Mouse (Mus musculus) heart, adult 11 months (tissue): ENCODE measurements at regions not wholly inside any gene's neighbourhood (a gene's known extent, or its start where the extent isn't known, plus 50 kb on each side); places are given as distances from the start of the nearest gene placed in this dataset.

Source experiments
- DNase-seq: peaks from one replicate; pipeline ENCODE4 v3.0.0; 2022

DNA sequence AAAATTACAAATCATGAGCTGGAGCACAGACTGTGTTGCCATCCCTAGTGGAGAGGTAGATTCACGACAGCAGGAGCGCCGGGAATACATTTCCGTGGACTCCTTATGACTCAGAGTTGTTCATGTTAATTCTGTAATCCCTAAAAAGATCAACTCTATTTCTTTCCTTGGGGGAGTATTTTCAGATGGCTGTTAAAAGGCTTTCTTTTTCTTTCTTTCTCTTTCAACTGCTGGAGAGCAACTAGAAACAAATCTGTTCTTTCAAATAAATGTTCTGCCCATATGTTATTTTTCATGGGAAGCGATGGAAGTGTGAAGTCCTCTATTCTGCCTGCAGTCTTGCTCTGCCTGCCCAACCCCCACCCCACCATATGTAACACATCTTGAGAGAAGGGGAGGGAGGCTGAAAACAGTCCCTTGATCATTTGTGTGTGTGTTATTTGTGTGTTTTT lies 401.4 kb upstream of the Dcn start:
- peak; percentile 23 for DNase-seq

DNA sequence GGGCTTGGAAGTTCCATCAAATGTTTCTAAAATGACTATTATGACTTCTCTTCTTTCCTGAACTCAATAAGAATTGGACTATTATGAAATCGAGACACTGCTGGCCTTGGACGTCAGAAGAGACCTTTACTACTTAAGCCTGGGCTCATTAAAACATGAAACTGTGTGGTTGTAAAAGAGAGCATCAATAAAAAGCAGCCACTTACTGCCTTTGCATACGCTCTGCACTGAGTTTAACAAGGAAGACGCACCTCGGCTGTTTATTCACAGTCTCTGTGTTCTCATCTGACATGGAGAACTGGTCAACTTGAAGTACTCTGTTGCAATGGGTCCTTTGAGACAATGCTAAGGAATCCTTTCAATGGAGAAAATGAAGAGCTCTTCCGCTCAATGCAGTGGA lies 399.8 kb upstream of the Dcn start:
- DNase-seq: no peak

DNA sequence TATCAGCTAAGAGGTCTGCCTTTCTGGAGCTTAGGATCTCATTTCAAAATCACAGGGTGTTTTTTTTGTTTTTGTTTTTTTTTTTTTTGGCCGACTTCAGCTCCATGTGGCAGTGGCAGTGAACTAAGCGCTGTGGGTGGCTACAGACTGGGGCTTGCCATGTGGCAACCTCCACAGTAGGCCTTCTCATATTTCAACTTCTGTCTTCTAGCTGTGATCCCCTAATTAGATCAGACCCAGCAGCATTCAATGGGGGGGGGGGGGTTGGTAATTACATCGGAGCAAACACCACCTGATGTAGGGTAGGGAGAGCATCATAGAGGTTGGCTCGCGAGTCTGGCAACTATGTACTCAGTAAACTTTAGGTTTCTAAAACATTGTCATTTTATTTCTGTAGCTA lies 392.1 kb upstream of the Dcn start:
- DNase-seq: peak; percentile 34

DNA sequence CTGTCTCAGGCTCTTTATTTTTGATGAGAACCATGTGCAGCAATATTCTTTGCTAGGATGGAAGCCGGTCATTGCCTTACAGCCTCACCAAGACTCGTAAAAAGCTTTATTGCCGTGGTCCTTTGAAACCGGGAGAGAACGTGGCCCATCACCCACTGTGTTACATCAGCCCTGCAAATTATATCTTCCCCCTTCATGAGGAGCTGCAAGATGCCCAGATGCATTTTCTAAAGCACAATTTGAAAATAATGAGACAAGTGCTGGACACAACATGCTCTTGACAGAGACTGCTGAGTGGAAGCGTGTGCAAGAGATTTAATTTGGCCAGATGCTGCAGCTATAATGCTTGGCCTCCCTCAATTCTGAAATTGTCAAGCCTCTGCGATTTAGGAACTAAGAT lies 389.2 kb upstream of the Dcn start:
- peak; percentile 53 for DNase-seq

DNA sequence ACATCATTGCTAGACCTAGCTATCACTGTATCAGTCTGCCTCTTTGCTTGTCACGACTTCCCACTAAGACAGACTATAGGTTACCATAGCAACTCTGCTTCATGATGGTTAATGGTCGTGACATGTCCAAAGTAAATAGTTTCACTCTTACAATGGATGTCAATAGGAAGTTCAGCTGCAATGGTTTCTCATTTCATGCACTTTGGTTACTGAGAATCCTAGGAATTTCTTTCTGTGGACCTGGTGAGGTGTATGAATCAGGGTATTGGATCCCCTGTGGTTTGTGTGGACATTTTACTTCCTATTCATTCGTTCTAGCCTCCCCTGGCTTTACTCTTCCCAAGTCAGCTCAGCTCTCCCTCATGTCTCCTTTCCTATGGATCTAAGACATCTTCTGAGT lies 385.5 kb upstream of the Dcn start:
- no peak for DNase-seq

DNA sequence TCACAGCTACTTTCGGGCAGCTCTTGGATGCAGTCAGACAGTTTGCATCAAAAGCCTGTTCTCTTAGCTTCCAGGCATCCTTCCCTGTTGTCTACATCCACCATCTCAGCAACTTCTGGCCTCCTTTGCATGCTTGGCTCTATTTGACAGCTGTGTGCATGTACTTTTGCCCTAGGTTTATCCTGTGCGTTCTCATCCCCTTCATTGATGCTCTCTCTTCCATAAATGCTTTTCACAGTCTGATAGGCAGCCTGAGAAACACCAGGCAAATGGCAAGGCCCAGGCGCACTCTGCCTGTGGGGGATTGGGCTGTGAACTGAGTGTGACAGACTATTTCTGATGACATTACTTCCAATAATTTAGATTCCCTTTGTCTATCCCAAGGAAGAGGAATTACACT lies 364.9 kb upstream of the Dcn start:
- no peak for DNase-seq

DNA sequence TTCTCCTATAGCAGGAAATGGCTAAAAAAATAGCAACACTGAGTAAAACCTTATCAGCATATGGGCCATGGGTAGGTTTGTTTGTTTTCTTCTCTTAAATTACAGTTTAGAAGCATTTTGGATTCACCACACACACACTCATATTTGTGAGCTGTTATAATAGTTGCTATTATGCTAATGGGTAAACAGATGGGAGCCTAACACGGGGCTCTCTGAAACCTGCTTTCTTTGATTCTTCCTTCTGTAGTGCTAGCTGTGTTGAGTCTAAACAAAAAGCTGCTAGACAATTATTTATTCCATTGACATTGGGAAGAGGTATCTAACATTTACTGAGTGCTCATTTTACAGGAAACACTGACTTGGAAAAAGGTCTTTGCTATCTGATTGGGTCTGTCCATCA lies 356.7 kb upstream of the Dcn start:
- no peak for DNase-seq

DNA sequence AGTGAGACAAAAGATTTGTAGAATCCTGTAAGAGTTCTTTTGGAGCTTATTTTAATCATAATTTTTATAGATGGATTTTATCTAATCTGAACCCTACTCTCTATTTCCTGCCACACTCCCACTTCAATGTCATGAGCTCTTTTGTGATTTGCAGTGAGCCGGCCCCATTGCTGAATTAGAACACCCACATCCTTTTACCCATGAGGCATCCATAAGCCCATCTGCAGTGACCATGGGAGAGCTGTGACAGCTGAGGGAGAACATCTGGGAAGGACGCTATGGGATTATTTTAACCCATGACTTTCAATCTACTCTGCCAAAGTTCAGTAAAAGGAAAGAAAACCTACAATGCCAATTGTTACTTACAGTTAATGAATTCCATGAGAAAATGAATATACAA lies 337.8 kb upstream of the Dcn start:
- peak; percentile 93 for DNase-seq

DNA sequence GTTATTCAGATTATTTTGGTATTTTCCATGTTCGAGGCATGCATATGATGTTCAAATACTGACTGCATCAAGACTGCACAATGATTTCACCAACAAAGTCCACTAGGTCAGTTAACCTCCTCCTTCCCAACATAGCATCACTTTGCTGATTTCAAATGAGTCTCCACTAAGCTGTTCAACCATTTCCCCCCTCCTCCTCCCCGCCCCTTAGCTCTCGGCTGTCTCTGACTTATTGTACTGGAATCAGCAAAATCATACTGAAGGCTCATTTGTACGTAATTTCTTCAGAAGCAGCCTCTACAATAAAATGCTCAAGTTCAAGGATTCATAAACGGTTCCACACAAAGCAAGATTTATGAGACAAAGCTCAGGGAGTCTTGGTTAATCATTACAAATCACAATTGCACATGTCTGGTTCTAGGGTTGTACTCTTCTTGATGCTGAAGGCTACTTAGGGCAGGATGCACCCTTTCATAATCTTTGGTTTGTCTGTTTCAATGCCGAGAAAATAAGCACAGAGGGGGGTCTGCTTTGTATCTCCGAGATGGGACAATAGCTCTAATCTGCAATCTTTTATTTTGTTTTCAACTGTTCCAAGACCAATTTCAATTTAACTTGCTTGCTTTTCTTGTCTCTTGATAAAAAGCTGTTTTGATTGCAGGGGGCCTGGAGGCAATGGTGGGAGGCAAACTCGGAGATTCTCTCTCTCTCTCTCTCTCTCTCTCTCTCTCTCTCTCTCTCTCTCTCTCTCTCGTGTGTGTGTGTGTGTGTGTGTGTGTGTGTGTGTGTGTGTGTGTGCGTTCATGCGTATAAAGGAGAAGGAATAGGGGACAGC lies 320.6 kb upstream of the Dcn start:
- DNase-seq: no peak

DNA sequence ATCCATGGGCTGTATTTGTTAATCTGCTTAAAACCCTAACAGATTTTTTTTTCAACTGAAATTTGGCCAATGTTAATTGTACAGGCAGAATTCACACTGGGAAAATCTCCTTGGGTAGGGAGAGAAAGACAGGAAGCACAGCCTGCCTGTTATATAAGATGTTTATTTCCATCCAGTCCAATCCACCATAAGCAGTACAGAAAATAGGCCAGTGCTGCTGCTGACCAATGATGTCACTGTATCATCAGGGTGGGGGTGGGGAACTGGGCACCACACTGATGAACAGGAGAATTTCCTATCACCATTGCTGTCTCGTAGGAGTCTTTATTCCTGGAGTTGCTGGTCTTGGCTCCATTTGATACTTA lies 320.0 kb upstream of the Dcn start:
- DNase-seq: no peak

DNA sequence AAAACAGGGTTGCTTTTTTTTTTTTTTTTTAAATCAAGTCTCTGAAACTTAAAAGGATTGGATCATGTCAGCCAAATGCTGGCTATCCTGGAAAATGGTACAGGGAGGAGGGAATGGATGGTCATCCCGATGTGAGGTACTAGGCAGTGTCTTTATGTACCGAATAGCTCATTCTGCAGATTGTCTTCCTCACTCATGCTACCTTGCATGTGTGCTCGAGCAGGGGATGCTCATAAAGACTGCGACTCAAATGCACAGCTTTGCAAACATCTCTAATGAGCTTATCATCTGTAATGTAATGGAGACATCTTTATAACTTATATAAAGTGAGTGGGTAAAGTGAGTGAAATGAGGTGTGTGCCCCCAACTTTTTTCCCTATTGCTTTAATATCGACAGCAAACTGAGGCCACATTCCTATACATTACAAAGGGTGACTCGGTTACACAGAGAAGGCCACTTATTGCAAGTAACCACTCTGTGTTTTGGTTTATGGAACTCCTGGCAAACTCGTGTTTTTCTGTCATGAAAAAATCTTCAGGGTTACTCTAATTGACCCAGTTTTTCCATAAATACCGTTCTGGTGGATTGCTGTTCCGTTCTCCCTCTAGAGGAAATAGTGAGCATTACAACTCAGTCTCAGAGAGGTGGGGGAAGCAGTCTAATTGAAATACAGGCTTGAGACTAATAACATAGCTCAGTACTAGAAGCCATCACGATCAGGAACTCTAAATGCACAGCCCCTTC lies 319.4 kb upstream of the Dcn start:
- DNase-seq: no peak

DNA sequence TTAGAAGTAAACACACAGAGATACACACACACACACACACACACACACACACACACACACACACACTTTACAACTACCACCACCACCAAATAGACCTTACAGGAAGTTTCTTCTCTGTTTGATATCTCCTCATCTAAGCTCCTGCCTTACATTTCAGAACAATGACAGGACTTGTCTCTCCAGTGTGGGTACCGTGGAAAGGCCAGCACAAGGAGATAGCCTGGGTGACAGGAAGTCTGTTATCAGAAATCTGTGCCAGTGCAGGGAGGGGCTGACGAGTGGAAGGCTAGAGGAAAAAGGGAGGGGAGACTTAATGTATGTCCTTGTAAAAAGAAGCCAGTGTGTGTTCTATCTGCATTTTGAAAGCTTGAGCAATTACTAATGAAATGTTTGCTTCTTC lies 318.5 kb upstream of the Dcn start:
- no peak for DNase-seq

DNA sequence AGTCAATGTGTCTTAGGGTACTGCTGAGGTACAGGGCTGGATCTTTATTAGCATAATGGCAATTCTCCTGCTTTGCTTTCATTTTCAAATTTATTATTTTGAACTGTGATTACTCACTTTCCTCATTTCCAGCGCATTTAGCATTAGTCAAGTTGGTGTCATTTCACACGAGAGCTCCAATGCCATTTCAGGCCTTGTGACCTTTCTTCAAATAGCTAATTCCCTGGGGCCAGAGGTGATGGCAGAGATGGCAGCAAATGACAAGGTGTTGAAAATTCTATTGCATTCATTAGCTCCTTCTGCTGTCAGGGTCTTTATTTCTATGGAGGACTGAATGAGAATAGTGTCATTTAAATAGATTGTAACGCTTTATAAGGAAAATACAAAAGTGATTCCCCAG lies 300.9 kb upstream of the Dcn start:
- DNase-seq: no peak

DNA sequence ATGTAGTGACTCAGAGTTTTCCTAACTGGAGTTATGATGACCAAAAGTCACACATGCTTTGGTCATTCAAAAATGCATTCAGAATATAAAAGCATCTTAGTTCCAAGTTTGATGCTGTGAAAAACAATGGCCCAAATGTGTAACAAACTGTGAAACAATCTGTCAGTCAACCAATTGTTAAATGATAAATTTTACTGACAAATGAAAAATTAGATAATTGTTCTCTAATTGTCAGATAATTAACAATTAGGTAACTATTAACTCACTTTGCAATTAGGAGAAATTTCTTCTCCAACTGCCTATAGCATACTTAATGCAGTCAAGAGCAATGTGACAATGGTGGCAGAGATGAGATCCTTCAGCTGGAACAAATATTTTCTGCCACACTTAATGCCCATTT lies 289.7 kb upstream of the Dcn start:
- DNase-seq: no peak

DNA sequence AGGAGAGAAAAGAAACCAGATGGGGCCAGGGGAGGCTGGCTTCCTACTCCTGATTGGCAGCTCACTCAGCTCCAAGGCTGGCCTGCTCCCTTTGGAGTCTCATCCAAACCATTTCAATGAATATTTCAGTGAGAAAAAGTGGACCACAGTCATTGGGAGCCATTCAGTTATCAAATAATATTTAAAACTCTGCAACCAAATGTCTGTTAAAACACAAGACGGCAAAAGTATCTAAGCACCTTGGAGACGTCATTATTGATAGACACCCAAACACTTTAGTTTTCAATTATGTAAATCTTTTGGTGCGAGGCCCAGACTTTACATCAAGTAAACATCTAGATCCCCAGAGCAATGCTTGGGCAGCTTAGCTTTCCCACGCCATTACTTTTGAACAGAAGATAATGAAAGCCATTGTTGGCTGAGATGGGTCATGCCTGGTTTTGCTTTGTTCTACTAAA lies 268.1 kb upstream of the Dcn start:
- DNase-seq: no peak

DNA sequence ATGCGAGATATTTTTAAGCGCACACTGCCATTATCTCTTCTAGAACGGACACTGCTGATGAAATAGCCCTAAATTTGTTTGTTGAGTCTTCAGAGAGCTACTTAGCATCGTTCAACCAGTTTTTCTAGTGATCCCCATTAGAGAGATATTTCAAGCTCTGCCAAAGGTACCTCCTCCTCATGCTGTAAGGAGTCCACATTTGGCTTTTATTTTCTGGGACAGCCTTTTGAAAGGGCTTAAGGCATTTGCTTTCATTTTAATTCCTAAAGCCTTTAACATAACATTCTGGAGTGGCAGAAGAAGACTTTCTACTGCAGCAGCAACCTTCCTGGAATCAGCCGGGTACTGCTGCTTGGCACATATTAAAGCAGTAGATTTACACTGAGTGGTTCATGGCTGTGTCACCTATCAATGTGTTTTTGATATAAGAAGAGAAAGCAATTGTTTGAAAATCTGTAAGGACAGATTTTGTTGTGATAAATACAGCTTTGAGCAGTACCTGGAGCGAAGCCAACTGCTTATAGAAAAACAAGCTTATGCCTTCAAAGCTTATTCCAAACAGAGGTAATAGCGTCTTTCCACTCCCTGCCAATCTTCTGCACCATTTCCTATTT lies 267.5 kb upstream of the Dcn start:
- DNase-seq: no peak

DNA sequence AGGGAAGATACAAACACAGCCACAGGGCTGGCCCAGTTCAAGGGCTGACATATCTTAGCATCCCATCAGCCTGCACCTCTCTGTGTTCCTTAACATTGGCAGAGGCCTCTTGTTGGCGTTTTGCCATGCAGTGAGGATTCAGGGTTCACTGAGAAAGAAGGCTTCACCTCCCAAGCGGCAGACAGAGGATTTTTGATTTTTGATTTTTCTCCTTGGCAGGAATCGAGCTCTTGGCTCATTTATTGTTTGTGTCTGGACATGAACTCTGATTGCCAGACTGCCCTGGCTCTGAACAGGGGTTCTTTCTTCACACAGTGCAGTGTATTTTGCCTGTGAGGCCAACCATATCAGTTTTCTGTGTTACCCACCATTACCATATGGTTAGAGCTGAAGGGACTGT lies 259.9 kb upstream of the Dcn start:
- peak; percentile 89 for DNase-seq

DNA sequence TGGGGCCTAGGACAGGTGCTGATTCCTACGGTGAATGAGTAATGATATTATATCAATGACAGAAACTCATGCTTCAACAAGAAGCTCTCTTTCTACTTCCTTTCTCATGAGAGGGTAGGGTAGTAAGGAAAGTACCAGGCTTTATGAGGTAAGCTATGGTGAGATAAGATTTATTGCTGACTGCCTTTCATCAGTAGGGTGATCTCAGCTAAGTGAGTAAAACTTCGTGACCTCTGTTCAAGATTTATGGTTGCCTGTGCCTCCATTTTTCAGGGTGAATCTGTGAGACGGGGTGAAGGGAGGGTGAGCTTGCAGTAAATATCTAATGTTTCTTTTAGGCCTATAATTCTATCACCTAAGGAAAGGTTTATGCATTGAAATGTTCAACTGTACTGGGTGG lies 259.0 kb upstream of the Dcn start:
- DNase-seq: no peak

DNA sequence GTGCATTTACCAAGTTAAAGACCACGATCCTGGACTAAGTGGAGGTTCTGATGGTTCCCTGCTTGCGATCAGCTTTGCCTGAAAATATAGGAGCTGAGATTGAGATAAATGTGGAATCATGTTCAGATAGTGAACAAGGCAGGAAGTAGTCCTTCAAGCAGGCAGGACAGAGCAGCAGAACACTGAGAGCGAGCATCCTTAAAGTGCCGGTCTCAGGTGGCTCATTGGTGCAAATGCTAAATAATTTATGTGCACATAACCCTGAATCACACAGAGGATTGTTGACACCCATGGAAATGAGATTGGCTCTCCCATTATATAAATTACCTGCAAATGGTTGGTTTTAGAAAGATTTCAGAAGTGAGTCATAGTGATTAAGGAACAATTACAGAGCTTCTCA lies 243.8 kb upstream of the Dcn start:
- no peak for DNase-seq

DNA sequence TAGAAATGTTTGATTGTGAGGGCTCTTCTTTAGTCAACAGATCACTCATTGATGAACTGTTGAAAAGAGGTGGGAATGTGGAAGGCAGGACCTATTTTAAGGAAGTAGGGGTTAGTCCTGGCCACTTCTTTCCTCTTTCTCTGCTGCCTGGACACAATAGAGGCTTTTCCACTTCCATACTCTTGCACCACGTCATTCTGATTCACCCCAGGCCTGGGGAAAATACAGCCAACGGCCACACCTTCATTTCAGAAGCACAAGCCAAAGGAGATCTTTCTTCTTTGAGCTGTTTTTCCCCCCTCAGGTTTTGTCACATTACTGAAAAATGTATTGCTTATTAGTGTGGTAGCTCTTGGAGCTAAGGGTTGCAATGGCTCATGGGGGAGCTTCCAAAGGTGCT lies 237.9 kb upstream of the Dcn start:
- DNase-seq: no peak

DNA sequence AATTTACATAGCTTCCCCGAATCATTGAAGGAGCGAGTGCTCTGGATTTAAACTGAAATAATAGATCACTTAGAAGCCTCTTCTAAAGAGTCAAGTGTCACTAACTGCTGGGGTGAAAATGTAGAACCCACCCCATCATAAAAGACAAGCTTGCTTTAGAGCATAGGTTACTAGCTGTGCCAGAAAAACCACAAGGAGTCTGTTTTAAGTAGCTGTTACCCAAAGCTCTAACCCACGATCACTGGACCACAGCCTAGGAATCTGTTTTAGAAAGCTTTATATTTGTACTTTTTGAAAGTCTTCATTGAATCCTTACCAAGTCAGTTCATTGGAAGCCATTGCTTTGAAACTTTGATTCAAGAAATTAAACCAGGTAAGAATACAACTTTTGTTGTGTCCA lies 233.7 kb upstream of the Dcn start:
- DNase-seq: no peak

DNA sequence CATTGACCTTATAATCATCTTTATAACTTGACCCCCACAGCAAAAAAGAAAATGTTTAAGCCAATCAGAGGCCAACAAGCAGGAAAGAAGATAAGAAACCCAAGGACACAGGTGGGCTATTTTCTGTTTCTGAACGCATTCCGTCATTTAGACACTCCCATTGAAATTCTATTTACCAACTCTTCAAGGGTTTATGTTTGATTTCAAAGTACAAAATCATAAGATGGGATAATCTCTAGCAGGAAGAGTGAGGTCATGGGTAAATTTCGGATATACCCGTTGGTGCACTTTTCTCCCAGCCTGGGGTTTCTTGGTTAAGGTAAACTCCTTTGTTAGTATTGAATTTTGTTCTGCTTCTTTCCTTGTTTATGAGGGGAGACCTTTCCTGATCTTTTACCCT lies 230.9 kb upstream of the Dcn start:
- no peak for DNase-seq

DNA sequence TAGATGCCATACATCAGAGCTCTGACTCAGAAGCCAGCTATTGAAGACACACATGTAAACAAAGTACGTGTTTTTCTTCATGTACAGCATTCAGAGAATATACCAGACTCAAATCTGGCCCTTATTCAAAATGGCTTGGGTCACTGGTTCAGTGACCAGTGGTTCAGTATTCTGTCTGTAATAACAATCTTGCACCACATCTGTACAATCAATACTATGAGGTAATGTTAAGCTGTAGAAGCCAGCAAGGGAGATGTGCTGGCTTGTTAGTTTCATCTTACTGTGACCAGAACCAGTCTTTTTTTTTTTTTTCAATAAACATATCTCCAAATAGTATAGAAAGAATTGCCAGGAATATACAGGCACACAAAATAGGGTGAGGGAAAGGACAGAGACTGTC lies 229.6 kb upstream of the Dcn start:
- DNase-seq: no peak

DNA sequence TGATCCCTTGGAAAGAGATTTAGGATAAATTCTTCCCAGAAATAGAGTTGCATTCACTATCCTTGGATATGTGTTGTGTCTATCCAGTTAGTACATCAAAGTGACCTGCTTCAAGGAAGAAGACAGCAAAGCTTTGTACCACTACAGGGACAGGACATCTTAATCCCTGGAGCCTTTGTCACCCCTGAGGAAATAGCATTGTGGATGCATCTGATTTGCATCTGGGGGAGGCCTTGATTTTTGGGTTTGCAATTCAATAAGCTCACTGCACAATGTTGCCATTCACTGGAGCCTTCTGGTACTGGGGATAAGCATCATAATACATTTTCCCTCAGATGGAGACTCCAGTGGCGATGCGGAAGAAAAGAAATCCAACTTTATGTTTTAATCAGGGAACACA lies 229.2 kb upstream of the Dcn start:
- DNase-seq: no peak
